Mouse (Mus musculus) left cerebral cortex, adult 11 months (tissue): ENCODE measurements at regions not wholly inside any gene's neighbourhood (a gene's known extent, or its start where the extent isn't known, plus 50 kb on each side); places are given as distances from the start of the nearest gene placed in this dataset.

ENCODE experiments used
- DNase-seq: peaks from one replicate; pipeline ENCODE4 v3.0.0; 2022; ENCODE audit warnings: low spot score

DNA sequence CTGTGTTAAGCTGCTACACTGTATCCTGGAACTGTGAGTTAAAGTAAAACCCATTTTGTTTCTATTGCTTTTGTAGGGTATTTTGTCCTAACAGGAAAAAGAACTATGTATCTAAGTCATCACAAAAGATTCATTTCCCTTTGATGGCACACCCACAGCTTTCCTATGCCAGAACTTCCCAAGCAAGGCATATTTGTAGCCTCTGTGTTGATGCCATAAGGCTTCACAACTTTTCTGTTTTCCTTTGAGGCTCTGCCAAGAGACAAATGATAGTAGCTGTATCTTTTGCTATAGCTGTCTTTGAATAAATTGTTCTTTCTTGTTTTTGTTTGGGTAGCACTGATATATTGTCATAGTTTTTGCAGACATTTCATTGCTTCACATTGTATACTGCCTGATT lies 790.2 kb downstream of the Slitrk5 start:
- peak; percentile 30 for DNase-seq

DNA sequence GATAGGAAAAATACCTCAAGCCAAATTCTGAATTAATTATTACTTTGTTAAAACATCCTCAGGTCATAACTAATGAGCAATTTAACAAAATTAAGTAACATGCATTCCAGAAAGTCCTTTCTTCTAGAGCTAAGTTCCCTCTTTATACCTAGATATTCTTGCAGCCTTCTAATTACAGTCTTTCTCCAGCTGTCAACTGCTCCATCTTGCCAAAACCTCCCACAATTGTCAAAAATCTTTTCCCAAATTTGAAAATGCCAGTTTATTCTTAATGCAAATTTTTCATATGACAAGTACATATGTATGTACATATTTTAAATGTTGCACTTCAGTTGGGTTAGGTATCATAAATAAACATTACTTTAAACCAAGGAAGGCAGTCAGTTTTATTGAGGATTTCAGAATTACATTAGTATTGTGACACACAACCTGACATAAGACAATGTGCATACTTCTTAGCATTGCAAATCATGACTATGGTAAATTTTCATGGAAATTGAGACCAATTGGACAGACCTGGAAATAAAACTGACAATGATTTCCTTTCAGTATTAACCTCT lies 791.5 kb downstream of the Slitrk5 start:
- DNase-seq: no peak

DNA sequence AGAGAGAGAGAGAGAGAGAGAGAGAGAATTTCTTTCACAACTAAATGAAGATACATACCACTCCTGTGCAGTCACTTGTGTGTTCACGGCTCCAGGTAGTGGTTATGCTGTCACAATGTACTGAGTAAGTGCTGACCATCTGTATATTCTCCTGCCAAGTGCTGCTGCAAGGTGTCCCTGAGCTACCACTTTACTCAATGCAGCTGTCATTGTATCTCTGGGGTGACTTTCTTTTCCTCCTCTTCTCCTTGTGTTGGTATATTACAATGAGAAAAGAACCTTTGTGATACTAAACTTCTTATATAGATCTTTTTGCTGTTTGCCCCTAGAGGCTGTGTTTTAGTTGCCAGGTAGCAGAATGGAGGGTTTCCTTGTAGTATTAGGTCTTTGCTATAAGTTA lies 800.6 kb downstream of the Slitrk5 start:
- DNase-seq: no peak
